Mouse (Mus musculus) fibroblast of lung, adult 2 months (primary cell): ENCODE data around the gene Tm4sf4.

Source experiments
- DNase-seq: peaks from one replicate; pipeline ENCODE4 v3.0.0-alpha.2; 2011; ENCODE audit warnings: low read depth

Gene Tm4sf4

GRCm38 (mm10) chr3:57425089-57425730 is at the start of gene Tm4sf4:
Tm4sf4 (plus strand) TSS chr3:57425314.
- no peak for DNase-seq

GRCm38 (mm10) chr3:57386423-57386822 is 38.7 kb upstream of the Tm4sf4 start:
- no peak for DNase-seq

- DNase-seq: no peak
Measured at GRCm38 (mm10) chr3:57386895-57387294, 38.2 kb upstream of the Tm4sf4 start.

GRCm38 (mm10) chr3:57387593-57387992 is 37.5 kb upstream of the Tm4sf4 start:
- DNase-seq: no peak

GRCm38 (mm10) chr3:57411535-57411934 is 13.6 kb upstream of the Tm4sf4 start:
- peak; percentile 47 for DNase-seq

- no peak for DNase-seq
Measured at GRCm38 (mm10) chr3:57420233-57420632, 4.9 kb upstream of the Tm4sf4 start.

- DNase-seq: no peak
Measured at GRCm38 (mm10) chr3:57420660-57421059, 4.5 kb upstream of the Tm4sf4 start.

GRCm38 (mm10) chr3:57426351-57426750 is 1.2 kb downstream of the Tm4sf4 start:
- DNase-seq: no peak

GRCm38 (mm10) chr3:57428682-57429464 is 3.8 kb downstream of the Tm4sf4 start:
- DNase-seq: no peak

- DNase-seq: no peak
Measured at GRCm38 (mm10) chr3:57429486-57429885, 4.4 kb downstream of the Tm4sf4 start.

- DNase-seq: no peak
Measured at GRCm38 (mm10) chr3:57431706-57432105, 6.6 kb downstream of the Tm4sf4 start.

GRCm38 (mm10) chr3:57435364-57435763 is 10.2 kb downstream of the Tm4sf4 start:
- no peak for DNase-seq

- no peak for DNase-seq
Measured at GRCm38 (mm10) chr3:57440956-57441355, 15.8 kb downstream of the Tm4sf4 start.

GRCm38 (mm10) chr3:57445706-57446105 is 20.6 kb downstream of the Tm4sf4 start:
- DNase-seq: no peak

- no peak for DNase-seq
Measured at GRCm38 (mm10) chr3:57447889-57448288, 22.8 kb downstream of the Tm4sf4 start.

GRCm38 (mm10) chr3:57448445-57448844 is 23.3 kb downstream of the Tm4sf4 start:
- peak; percentile 34 for DNase-seq

- no peak for DNase-seq
Measured at GRCm38 (mm10) chr3:57458652-57459051, 33.5 kb downstream of the Tm4sf4 start.

- DNase-seq: no peak
Measured at GRCm38 (mm10) chr3:57463302-57463701, 38.2 kb downstream of the Tm4sf4 start.

- DNase-seq: no peak
Measured at GRCm38 (mm10) chr3:57466289-57466688, 41.2 kb downstream of the Tm4sf4 start.

GRCm38 (mm10) chr3:57469325-57469724 is 44.2 kb downstream of the Tm4sf4 start:
- DNase-seq: no peak

GRCm38 (mm10) chr3:57470326-57470725 is 45.2 kb downstream of the Tm4sf4 start:
- peak; percentile 66 for DNase-seq

GRCm38 (mm10) chr3:57470981-57471601 is 46.0 kb downstream of the Tm4sf4 start:
- no peak for DNase-seq

GRCm38 (mm10) chr3:57472407-57472806 is 47.3 kb downstream of the Tm4sf4 start:
- DNase-seq: no peak
